Mouse (Mus musculus): Measurements from ENCODE around the gene Ercc8. TPM values are rescaled to one million over a fixed set of nuclear protein-coding genes. Genes with fewer than 3 reads are reported as not detected.

Ercc8 gene
- total RNA-seq (2015) (6.0 and 6.7 TPM in 2 replicates), total RNA-seq (2017) (7.1 and 8.7 TPM in 2 replicates)

GRCm38 (mm10) chr13:108158465-108159240, at the start of gene Ercc8, which contains the start of gene Ndufaf2:
TSS of gene Ercc8 (plus strand) at chr13:108158731.
TSS of gene Ndufaf2 (minus strand) at chr13:108158623.
- ATAC-seq (ENCODE audit: poor library complexity, severe bottlenecking) = peak; percentile 93

GRCm38 (mm10) chr13:108110929-108111328, 47.6 kb upstream of the Ercc8 start:
- ATAC-seq (ENCODE audit: poor library complexity, severe bottlenecking) = no peak

DNA sequence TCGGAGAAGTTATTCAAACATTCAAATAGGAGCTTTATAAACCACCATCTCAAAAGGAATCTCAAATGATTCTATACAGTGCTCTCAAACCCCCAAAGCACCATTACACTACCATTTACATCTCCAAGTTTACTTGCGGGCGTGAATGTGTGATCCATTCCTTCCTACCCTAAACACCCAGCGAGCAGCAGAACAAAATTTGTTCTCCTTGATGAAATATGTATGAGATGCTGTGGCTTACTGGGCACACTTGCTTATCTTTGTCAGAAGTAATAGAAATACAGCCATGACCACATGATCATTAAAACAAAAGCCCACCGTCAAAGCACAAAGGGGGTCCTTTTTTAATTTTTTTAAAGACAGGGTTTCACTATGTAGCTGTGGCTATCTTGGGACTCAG, 45.0 kb upstream of the Ercc8 start:
- ATAC-seq (ENCODE audit: poor library complexity, severe bottlenecking) = no peak

- no peak for ATAC-seq (ENCODE audit: poor library complexity, severe bottlenecking)
Observed at GRCm38 (mm10) chr13:108114257-108114656, 44.3 kb upstream of the Ercc8 start.

- no peak for ATAC-seq (ENCODE audit: poor library complexity, severe bottlenecking)
Observed at GRCm38 (mm10) chr13:108117654-108118053, 40.9 kb upstream of the Ercc8 start.

DNA sequence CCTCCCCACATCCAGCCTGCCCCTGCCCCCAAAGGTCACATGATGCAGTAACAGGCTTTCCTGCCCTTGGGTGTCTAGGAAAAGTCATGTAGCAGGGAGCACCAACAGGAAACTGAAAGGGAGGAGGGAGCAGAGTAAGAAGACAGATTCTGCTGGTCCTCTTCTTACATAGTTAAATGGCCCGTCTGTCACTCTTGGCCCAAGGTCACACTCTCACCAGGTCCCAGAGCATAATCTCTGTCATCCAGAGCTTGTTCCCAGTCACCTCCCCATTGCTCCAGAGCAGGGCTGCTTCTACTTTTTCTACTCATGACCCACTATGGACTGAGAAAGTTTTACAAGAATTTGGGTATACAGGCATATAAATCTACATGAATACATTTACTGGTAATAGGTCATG, 40.3 kb upstream of the Ercc8 start:
- ATAC-seq (ENCODE audit: poor library complexity, severe bottlenecking) = no peak

DNA sequence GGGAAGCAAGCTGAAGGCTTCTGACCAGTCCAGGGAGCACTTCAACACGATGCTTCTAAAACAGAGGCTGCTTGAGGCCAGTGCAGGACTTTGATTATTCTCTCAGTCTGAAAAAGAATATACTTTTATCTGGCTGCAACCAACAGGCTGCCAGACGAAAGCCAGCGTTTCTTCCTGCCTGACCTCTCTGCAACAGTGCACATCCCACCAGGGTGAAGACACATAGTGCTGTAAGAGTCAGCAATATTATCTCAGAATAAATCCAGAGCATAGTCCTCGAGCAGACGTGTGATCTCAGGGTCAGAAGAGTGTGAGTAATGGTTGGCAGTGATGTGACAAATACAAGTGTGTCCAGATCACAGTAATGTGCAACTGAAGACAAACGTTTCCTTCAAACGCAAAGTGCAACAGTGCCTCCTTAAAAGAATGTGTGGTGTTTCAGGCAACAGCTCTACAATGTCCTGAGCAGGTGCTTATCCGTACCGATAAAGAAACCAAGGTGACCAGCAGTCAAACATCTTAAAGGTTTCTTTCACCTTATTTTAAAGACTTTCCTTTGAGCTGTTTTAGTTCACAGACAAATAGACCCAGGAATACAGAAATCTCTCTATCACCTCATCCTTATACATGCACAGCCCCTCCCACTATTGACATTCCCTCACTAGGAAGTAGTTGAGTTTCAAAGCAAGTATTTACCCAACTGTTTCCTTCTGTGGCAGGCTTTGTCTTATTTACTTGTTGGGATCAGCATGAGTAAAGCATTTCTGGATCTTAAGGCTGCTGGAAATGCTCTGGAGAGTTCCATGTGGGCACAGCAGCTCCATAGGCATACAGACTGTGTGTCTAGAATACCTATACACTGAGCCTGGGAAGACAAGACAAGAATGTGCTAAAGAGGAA, 38.9 kb upstream of the Ercc8 start:
- ATAC-seq (ENCODE audit: poor library complexity, severe bottlenecking) = no peak

- no peak for ATAC-seq (ENCODE audit: poor library complexity, severe bottlenecking)
Observed at GRCm38 (mm10) chr13:108123109-108123723, 35.3 kb upstream of the Ercc8 start.

DNA sequence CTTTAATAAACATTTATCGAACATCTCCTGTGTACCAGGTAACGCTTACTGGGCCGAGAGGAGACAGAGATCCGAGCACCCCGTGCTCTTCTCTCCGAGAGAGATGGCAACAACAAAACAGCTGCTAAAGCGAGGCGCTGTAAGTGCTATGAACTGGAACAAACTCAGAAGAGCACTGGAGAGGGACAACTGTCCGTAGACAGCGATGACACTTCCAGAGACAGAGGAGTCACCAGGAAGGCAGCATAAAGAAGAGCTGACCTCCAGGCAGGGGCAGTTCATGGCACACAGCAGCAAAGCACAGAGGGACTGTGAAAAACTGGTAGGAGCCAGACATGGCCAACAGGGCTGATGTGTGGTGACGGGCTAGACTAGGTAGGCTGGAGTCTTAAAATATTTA, 34.4 kb upstream of the Ercc8 start:
- no peak for ATAC-seq (ENCODE audit: poor library complexity, severe bottlenecking)

DNA sequence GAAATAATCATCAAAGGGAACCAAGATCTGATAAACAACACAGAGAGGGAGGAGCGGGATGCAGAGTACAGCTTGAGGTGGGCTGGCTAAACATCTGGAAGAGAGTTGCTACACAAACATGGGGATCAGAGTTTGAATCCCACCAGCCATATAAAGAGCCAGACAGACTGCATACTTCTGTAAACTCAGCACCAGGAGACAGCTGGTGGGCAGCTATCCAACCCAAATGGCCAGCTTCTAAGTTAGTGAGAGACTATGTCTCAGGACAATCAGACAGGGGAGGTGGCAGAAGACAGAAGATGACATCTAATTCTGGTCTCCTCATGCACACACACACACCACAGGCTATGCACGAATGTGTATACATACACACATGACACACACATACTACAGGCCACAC, 32.3 kb upstream of the Ercc8 start:
- no peak for ATAC-seq (ENCODE audit: poor library complexity, severe bottlenecking)

- ATAC-seq (ENCODE audit: poor library complexity, severe bottlenecking) = peak; percentile 82
Observed at GRCm38 (mm10) chr13:108127130-108127529, 31.4 kb upstream of the Ercc8 start.

GRCm38 (mm10) chr13:108127883-108128282, 30.6 kb upstream of the Ercc8 start:
- no peak for ATAC-seq (ENCODE audit: poor library complexity, severe bottlenecking)

DNA sequence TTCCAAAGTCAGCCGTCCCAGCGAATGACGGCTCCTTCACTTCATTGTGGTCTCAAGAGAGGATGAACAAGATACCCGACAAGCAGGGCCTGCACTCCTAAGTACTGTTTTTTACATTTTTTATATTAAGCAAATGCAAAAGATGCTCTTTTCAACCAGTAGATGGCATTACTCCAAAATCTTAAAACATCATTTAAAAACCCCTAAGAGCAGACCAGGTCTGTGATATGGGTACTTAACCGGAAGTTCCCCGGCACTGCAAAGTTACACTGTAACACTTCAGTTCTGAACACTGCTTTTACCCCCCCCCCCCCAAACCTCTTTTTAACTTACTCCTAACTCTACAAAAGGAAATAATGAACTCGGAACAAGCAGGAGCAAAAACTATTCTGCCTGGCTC, 29.5 kb upstream of the Ercc8 start:
- 0 out of 2 replicates have a peak, but pooled peaks have one; percentile 24 for ATAC-seq (ENCODE audit: poor library complexity, severe bottlenecking)

- no peak for ATAC-seq (ENCODE audit: poor library complexity, severe bottlenecking)
Observed at GRCm38 (mm10) chr13:108130737-108131136, 27.8 kb upstream of the Ercc8 start.

DNA sequence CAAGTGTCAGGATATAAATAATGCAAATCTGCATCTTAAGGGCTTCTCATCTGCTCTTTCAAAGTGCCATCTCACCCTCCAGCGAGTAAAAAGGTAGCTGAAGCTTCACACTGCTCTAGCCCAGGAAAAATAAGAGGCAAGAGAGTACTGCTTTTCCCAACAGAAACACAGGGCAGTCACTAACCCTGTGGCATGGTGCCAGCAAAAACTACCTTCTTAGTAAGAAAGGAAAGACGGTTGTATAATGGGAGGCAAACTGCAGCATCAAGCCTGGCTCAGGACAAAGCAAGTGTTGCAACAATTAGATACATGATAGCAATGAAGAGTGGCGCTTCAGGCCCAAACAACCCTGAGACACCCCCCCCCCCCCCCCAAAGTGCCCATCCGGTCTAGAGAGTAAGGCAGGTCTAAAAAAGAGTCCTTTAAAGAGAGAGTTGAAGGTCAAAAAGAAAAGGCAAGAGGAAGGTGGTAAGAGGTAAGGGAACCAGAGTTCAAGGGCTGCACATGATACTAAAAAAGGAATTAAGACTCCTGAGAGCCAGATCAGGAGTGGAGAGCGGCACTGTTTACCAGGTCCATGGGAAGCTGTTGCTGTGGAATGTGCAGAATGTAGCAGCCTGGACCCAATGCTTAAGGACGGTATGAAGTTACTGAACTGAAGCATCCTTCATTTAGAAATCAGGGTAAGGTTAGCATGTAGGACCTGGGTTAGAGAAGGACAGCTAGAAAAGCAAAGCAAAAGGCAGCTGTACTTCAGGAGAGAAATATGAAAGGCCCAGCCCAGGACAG, 26.3 kb upstream of the Ercc8 start:
- ATAC-seq (ENCODE audit: poor library complexity, severe bottlenecking) = no peak

- ATAC-seq (ENCODE audit: poor library complexity, severe bottlenecking) = no peak
Observed at GRCm38 (mm10) chr13:108135617-108136016, 22.9 kb upstream of the Ercc8 start.

DNA sequence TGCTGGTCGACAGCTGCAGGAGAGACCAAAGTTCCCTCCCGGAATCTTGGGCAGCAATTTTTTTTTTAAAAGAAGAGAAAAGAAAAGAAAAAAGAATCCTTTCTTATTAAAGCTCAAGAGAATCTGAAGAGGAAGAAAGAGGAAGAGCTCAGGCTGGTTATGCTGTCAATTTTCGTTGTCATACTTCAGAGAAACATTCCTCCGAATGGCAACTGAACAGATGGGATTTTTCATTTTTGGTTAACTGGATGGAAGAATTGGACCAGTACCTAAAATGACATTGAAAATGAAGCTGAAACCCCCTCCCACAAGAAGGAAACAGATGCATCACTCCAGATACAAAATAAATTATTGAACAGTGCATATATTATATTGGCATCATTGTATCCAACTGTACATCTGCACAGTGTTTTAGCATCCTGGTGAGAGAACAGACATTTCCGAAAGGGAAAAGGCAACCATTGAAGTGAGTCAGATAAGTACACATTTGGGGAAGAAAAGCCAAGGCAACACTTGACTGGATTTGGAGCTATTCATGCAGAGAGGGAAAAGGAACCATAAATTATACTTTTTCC, 20.0 kb upstream of the Ercc8 start:
- no peak for ATAC-seq (ENCODE audit: poor library complexity, severe bottlenecking)

DNA sequence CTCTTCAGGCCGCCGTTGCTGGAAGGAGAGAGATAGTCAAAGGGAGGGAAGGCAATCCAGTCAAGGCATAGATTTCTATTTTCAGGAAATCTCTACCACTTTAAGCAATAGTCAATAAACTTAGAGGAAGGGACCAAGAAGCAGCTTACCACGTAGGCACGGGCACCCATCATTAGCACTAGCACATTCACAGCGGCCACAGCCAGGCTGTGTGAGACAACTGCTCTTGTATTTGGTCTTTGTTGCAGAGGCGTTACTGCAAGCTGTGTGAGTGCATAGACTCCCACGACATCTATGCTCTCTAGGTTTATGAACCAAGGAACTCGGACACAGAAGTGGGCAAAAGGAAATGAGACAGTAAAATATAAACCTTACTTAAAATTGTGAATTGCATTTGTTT, 14.4 kb upstream of the Ercc8 start:
- no peak for ATAC-seq (ENCODE audit: poor library complexity, severe bottlenecking)

GRCm38 (mm10) chr13:108151782-108152181, 6.7 kb upstream of the Ercc8 start:
- ATAC-seq (ENCODE audit: poor library complexity, severe bottlenecking) = peak; percentile 69
